Mouse (Mus musculus): ENCODE results near the gene Dkc1. TPM values are rescaled to one million over a fixed set of nuclear protein-coding genes. Genes with fewer than 3 reads are reported as not detected.

Dkc1 gene
- polyA plus RNA-seq (2012; rRNA removed; ENCODE audit: low replicate concordance): 8.1 and 25.7 TPM in 2 replicates

GRCm38 (mm10) chrX:75095369-75096162, at the start of gene Dkc1:
Gene Dkc1, plus strand, starts transcription at chrX:75095854.

GRCm38 (mm10) chrX:75084774-75085508, 10.7 kb upstream of the Dkc1 start, which contains the start of gene Gab3:
Gene Gab3, minus strand, starts transcription at chrX:75085458.

GRCm38 (mm10) chrX:75130467-75131160, 35.0 kb downstream of the Dkc1 start, which contains the start of gene Mpp1:
Gene Mpp1, minus strand, starts transcription at chrX:75131016.

Other genes with a start within 250 kb of the Dkc1 start
- gene Gab3, start 10.4 kb upstream of the Dkc1 start, polyA plus RNA-seq (2012; rRNA removed; ENCODE audit: low replicate concordance): 1.8 and 2.8 TPM in 2 replicates
- 73.2 and 91.9 TPM in 2 replicates for gene Mpp1, start 35.2 kb downstream of the Dkc1 start, polyA plus RNA-seq (2012; rRNA removed; ENCODE audit: low replicate concordance)
- not detected in 2 replicates for gene Smim9, start 67.9 kb downstream of the Dkc1 start, polyA plus RNA-seq (2012; rRNA removed; ENCODE audit: low replicate concordance)

Measured in mammary gland, adult 2 months (tissue).